Mouse (Mus musculus) cerebellum, adult 2 months (tissue): Measurements from ENCODE around the gene Ehd1.

Experiments used
- CTCF ChIP-seq: fragments of 200-500 bp; IDR thresholded peaks from 2 replicates; pipeline ENCODE4 v1.5.1; 2011; ENCODE audit warnings: low read depth, mild to moderate bottlenecking, control low read depth, low read length, moderate library complexity, borderline replicate concordance; ENCODE audit not compliant: insufficient read depth
- POLR2A ChIP-seq: fragments of 200-500 bp; IDR thresholded peaks from 2 replicates; pipeline ENCODE4 v1.6.1; 2011; ENCODE audit warnings: low read length, control low read depth, borderline replicate concordance; ENCODE audit not compliant: insufficient read depth

DNA sequence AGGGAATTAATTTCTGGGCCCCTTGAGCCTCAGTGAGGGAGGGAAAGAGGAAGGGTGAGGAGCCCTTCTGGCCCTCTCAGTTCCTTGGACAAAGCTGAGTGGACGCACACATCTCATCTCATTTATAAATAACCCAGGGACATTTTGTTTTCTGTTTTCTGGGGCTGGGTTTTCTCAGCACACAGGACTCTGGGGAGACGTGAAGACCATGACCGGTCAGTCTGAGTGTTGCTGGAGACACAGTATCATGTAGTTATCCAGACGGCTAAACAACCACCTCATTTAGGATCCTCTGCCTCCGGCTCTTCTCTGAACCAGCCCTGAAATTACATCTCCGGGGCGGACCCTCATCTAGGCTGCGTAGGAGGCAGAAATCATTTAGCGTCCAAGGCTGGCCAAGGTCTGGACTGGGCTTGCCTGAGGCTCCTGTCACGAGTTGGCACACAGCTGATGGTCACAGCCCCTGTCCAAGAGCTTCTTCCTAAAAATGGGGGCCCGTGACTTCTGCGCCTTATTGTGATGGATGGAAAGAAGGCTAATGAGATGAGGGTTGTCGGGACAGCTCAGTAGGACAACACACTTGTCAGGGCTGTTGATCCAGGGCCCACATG lies 2.4 kb upstream of the Ehd1 start:
- TF ChIP-seq POLR2A (no peak), CTCF (no peak)
